Mouse (Mus musculus) megakaryocyte, adult 5-6 weeks (primary cell): ENCODE data around the gene Olfr877. TPM values are rescaled to one million over a fixed set of nuclear protein-coding genes. Genes with fewer than 3 reads are reported as not detected.

ENCODE experiments used
- ATAC-seq: 2 replicates; pipeline ENCODE4 v1.8.0; 2016; ENCODE audit warnings: mild to moderate bottlenecking, inconsistent platforms; ENCODE audit not compliant: poor library complexity, severe bottlenecking
- total RNA-seq, 2 experiments: library from RNA; stranded (forward) in 1 of 2; stranded (reverse) in 1 of 2; fragments of 153-499, 151-499 nt in 1 of 2; fragments of 221-1000, 200-1000 nt in 1 of 2; gene quantifications; 2 replicates each; pipeline versions ENCODE4 v1.2.3 to v1.2.4; 2015 to 2017

Olfr877 gene
- total RNA-seq (2015) (not detected in 2 replicates), total RNA-seq (2017) (not detected in 2 replicates)

- ATAC-seq: no peak
Measured at GRCm38 (mm10) chr9:37853969-37854368, at the start of gene Olfr877. Gene Olfr877, plus strand, starts transcription at chr9:37854269.

GRCm38 (mm10) chr9:37807235-37807634, 46.8 kb upstream of the Olfr877 start:
- no peak for ATAC-seq

GRCm38 (mm10) chr9:37808456-37808855, 45.6 kb upstream of the Olfr877 start:
- no peak for ATAC-seq

- no peak for ATAC-seq
Measured at GRCm38 (mm10) chr9:37808976-37809375, 45.1 kb upstream of the Olfr877 start.

- no peak for ATAC-seq
Measured at GRCm38 (mm10) chr9:37814696-37815095, 39.4 kb upstream of the Olfr877 start.

- no peak for ATAC-seq
Measured at GRCm38 (mm10) chr9:37829881-37830280, 24.2 kb upstream of the Olfr877 start.

GRCm38 (mm10) chr9:37833341-37833740, 20.7 kb upstream of the Olfr877 start:
- peak; percentile 82 for ATAC-seq

GRCm38 (mm10) chr9:37849267-37849666, 4.8 kb upstream of the Olfr877 start:
- no peak for ATAC-seq

GRCm38 (mm10) chr9:37863325-37863724, 9.3 kb downstream of the Olfr877 start:
- no peak for ATAC-seq

GRCm38 (mm10) chr9:37870246-37870645, 16.2 kb downstream of the Olfr877 start:
- ATAC-seq: no peak

- ATAC-seq: no peak
Measured at GRCm38 (mm10) chr9:37871097-37871496, 17.0 kb downstream of the Olfr877 start.

- no peak for ATAC-seq
Measured at GRCm38 (mm10) chr9:37871536-37871935, 17.5 kb downstream of the Olfr877 start.

- ATAC-seq: no peak
Measured at GRCm38 (mm10) chr9:37890960-37891359, 36.9 kb downstream of the Olfr877 start.

GRCm38 (mm10) chr9:37896661-37897060, 42.6 kb downstream of the Olfr877 start, which contains the start of gene Olfr145:
Gene Olfr145, plus strand, starts transcription at chr9:37896724.
- ATAC-seq: no peak

GRCm38 (mm10) chr9:37905555-37905954, 51.5 kb downstream of the Olfr877 start:
- no peak for ATAC-seq

Other genes starting within 250 kb of the Olfr877 start
- gene Spa17, start 240.5 kb upstream of the Olfr877 start, total RNA-seq (2015): 2.3 and 2.7 TPM in 2 replicates
- gene Spa17, start 240.5 kb upstream of the Olfr877 start, total RNA-seq (2017): 3.6 TPM in 1 of 2 replicates, not detected in the other
- 10.7 and 14.9 TPM in 2 replicates for gene Tbrg1, start 197.0 kb upstream of the Olfr877 start, total RNA-seq (2015)
- gene Tbrg1, start 197.0 kb upstream of the Olfr877 start, total RNA-seq (2017): 12.8 and 18.6 TPM in 2 replicates
- gene Panx3, start 185.0 kb upstream of the Olfr877 start, total RNA-seq (2015): not detected in 2 replicates
- not detected in 2 replicates for gene Panx3, start 185.0 kb upstream of the Olfr877 start, total RNA-seq (2017)
- not detected in 2 replicates for gene Olfr160, start 138.0 kb upstream of the Olfr877 start, total RNA-seq (2015)
- gene Olfr160, start 138.0 kb upstream of the Olfr877 start, total RNA-seq (2017): not detected in 2 replicates
- not detected in 2 replicates for gene Olfr874, start 109.2 kb upstream of the Olfr877 start, total RNA-seq (2015)
- not detected in 2 replicates for gene Olfr874, start 109.2 kb upstream of the Olfr877 start, total RNA-seq (2017)
- not detected in 2 replicates for gene Olfr875, start 82.4 kb upstream of the Olfr877 start, total RNA-seq (2015)
- not detected in 2 replicates for gene Olfr875, start 82.4 kb upstream of the Olfr877 start, total RNA-seq (2017)
- gene Olfr876, start 51.2 kb upstream of the Olfr877 start, total RNA-seq (2015): not detected in 2 replicates
- not detected in 2 replicates for gene Olfr876, start 51.2 kb upstream of the Olfr877 start, total RNA-seq (2017)
- gene Olfr145, start 42.5 kb downstream of the Olfr877 start, total RNA-seq (2015): not detected in 2 replicates
- not detected in 2 replicates for gene Olfr145, start 42.5 kb downstream of the Olfr877 start, total RNA-seq (2017)
- not detected in 2 replicates for gene Olfr878, start 63.6 kb downstream of the Olfr877 start, total RNA-seq (2015)
- not detected in 2 replicates for gene Olfr878, start 63.6 kb downstream of the Olfr877 start, total RNA-seq (2017)
- not detected in 2 replicates for gene Olfr881, start 137.6 kb downstream of the Olfr877 start, total RNA-seq (2015)
- not detected in 2 replicates for gene Olfr881, start 137.6 kb downstream of the Olfr877 start, total RNA-seq (2017)
- gene Olfr883, start 171.5 kb downstream of the Olfr877 start, total RNA-seq (2015): not detected in 2 replicates
- gene Olfr883, start 171.5 kb downstream of the Olfr877 start, total RNA-seq (2017): not detected in 2 replicates
- not detected in 2 replicates for gene Olfr884, start 192.3 kb downstream of the Olfr877 start, total RNA-seq (2015)
- not detected in 2 replicates for gene Olfr884, start 192.3 kb downstream of the Olfr877 start, total RNA-seq (2017)
- not detected in 2 replicates for gene Olfr885, start 207.1 kb downstream of the Olfr877 start, total RNA-seq (2015)
- gene Olfr885, start 207.1 kb downstream of the Olfr877 start, total RNA-seq (2017): not detected in 2 replicates
- gene Olfr887, start 229.8 kb downstream of the Olfr877 start, total RNA-seq (2015): not detected in 2 replicates
- not detected in 2 replicates for gene Olfr887, start 229.8 kb downstream of the Olfr877 start, total RNA-seq (2017)